Mouse (Mus musculus) erythroblast, embryonic 14.5 days (primary cell): ENCODE data around the gene Ube3c.

ENCODE experiments used
- GATA1 ChIP-seq: IDR thresholded peaks from 2 replicates; pipeline ENCODE4 v1.6.1; 2012; ENCODE audit warnings: low read length, inconsistent platforms, mixed read lengths
- TAL1 ChIP-seq: IDR thresholded peaks from 3 replicates; pipeline ENCODE4 v1.6.1; 2012; ENCODE audit warnings: low read length, inconsistent platforms, mixed read lengths

DNA sequence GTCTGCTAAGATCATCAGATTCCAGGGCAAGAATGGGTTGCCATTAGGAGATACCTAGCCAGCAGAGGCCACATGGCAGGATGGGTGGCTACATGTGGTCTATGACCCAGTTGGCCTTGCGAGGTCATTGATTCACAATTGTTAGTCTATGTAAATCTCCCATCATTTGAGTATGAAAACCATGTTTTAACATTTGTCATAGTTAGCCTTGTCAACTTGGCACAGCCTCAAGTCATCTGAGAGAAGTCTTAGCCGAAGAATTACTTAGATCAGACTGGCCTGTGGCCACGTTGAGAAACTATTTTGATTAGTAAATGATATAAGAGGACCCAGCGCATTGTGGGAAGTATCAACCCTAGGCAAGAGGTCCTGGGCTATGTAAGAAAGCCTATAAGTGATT is 138.2 kb downstream of the Ube3c start:
- TF ChIP-seq GATA1 (no peak), TAL1 (no peak)
